Mouse (Mus musculus) heart, postnatal 25 days (tissue): ENCODE data around the gene Pex19. TPM values are rescaled to one million over a fixed set of nuclear protein-coding genes. Genes with fewer than 3 reads are reported as not detected.

Experiments
- DNase-seq: peaks from one replicate; pipeline ENCODE4 v3.0.0; 2022; ENCODE audit warnings: low spot score
- intact Hi-C: fragments of 180-260 bp; cut with DNase I; formaldehyde crosslinking; loops from one replicate; pipeline ENCODE4 v1.15.1; 2025
- total RNA-seq, 2 experiments: library from RNA; stranded (reverse); gene quantifications; 2 replicates each; pipeline ENCODE4 v1.2.3; 2021

The Pex19 gene
- total RNA-seq, 2 experiments from 2014 or later: 120 to 122 TPM

GRCm38 (mm10) chr1:172172381-172172780, 45.8 kb downstream of the Pex19 start:
- intact Hi-C loops: no loop called here
- no peak for DNase-seq

DNA sequence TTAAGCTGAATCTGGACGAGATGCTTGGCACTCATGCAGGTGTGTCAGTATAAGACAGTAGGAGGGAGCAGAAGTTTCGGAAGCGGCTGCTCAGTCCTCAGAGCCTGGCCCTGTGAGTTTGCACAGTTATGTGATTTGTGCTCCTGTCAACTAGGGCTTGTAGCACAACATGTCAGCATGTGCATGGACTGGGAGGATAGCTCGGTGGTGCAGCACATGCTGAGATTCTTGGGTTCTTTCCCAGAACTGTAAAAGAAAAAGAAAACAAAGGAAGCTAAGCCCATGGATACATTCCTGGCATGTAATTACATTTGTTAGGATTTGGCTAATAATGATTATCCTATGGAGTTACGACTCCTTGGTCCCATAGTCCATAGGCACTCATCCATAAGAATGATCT, 46.6 kb downstream of the Pex19 start:
- intact Hi-C loops: no loop called here
- DNase-seq: no peak

DNA sequence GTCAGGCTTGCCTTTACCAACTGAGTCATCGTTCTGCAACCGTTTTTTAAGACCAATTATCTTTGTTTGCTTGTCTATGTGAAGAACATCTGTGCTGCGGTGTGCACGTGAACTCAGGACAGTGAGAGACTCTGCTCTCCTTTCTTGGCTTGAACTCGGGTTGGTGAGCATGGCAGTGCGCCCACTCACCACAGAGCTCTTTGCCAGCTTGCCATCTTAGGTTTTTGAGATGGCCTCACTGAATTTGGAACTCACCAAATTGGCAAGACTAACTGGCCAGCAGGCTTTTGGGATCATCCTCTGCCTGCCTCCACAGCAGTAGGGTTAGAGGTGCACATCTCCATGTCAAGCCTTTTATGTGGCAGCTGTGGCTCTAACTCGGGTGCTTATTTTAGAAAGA, 51.2 kb downstream of the Pex19 start:
- intact Hi-C loops: no loop called here
- DNase-seq: no peak

- no peak for DNase-seq
- intact Hi-C loops: no loop called here
Measured at GRCm38 (mm10) chr1:172179102-172179501, 52.5 kb downstream of the Pex19 start.

DNA sequence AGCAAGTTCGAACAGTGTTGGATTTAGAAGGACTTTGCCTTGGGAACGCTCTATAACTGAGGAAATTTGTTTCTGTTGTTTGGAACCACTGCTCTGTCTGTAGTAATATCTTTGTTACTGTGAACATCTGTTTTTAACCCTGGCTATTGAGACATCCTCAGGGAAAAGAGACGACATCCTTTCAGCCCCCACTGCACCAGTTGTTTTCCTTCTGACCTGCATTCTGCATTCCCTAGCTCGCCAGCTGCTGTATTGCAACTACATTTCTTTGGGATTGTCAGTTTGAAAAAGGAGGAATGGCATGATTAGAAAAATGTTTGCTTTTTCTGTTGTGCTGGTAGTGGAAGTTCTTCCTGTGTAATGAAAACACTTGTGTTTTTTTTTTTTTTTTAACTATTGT, 54.3 kb downstream of the Pex19 start:
- intact Hi-C loops: no loop called here
- DNase-seq: no peak

DNA sequence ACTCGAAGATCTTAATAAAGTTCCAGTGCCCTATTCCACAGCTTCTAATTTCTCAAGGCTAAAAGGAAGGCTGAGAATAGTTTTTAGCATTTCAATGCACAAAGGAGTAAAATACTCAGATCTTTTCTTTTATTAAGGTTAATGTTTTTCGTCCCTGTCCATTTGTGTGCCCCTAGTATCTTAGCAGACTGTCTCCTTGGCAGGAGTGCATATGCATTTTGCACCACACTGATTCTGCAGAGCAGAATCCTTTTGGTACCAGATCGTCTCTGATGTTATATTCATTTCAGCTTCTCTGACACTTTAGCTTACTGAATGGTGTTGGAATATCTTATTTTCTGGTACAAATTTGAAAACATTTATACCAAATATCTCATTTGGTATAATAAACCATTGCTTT, 55.2 kb downstream of the Pex19 start:
- DNase-seq: no peak
- intact Hi-C loops: no loop called here

- no peak for DNase-seq
- intact Hi-C loops: no loop called here
Measured at GRCm38 (mm10) chr1:172183056-172183455, 56.5 kb downstream of the Pex19 start.

GRCm38 (mm10) chr1:172183915-172184314, 57.4 kb downstream of the Pex19 start:
- DNase-seq: no peak
- intact Hi-C loops: no loop called here

Other genes starting within 250 kb of the Pex19 start
- gene Gm10521, start 231.1 kb upstream of the Pex19 start, total RNA-seq: under 1 TPM; 0.08 to 0.16 TPM
- gene Slamf6, start 209.2 kb upstream of the Pex19 start, total RNA-seq: under 1 TPM in 1 of 2 experiments, not detected in 1; 0.47 TPM
- 1 to 10 TPM; 1.5 to 2.4 TPM for gene Vangl2, start 98.3 kb upstream of the Pex19 start, total RNA-seq
- gene Nhlh1, start 69.2 kb upstream of the Pex19 start, total RNA-seq: not detected
- 100 to 1,000 TPM; 104 to 113 TPM for gene Copa, start 44.2 kb upstream of the Pex19 start, total RNA-seq
- 10 to 100 TPM; 42.8 to 44.4 TPM for gene Ncstn, start 44.0 kb upstream of the Pex19 start, total RNA-seq
- gene Dcaf8, start 21.3 kb downstream of the Pex19 start, total RNA-seq: 100 to 1,000 TPM; 109 to 114 TPM
- 10 to 100 TPM; 65.8 to 70.5 TPM for gene Pea15a, start 80.0 kb downstream of the Pex19 start, total RNA-seq
- 10 to 100 TPM; 12.6 to 18.0 TPM for gene Casq1, start 93.1 kb downstream of the Pex19 start, total RNA-seq
- gene Atp1a4, start 131.7 kb downstream of the Pex19 start, total RNA-seq: not detected
- gene Igsf8, start 134.9 kb downstream of the Pex19 start, total RNA-seq: 10 to 100 TPM in 1 of 2 experiments, 1 to 10 TPM in 1; 9.3 to 15.2 TPM
- 100 to 1,000 TPM; 600 to 610 TPM for gene Atp1a2, start 171.3 kb downstream of the Pex19 start, total RNA-seq
- gene Kcnj9, start 202.6 kb downstream of the Pex19 start, total RNA-seq: under 1 TPM in 1 of 2 experiments, not detected in 1; 0.06 TPM
- gene Kcnj10, start 214.5 kb downstream of the Pex19 start, total RNA-seq: under 1 TPM; 0.10 to 0.14 TPM
- 1 to 10 TPM; 4.4 to 4.5 TPM for gene Pigm, start 249.8 kb downstream of the Pex19 start, total RNA-seq